In genomic region chr19:34825946-34826655, GRCm38 (mm10) we compare ENCODE assay signal across 8 mouse cellular contexts. TPM values are rescaled to one million over a fixed set of nuclear protein-coding genes. Genes with fewer than 3 reads are reported as not detected.
DNase-seq lines count a peak whose midpoint lies in the region; ATAC-seq and TF ChIP-seq lines count a peak whose summit lies in the region.

No protein-coding gene starts in this region.

- H3K9me3 ChIP-seq in intestine, embryonic 14.5 days (ENCODE audit: control insufficient read depth, low read length), result no peaks in the 10 kb centered on the region
- H3K9me3 ChIP-seq in intestine, embryonic 15.5 days, result no peaks in the 10 kb centered on the region
- no peaks in the 10 kb centered on the region for H3K9me3 ChIP-seq in embryonic facial prominence, embryonic 14.5 days (ENCODE audit: control insufficient read depth, low read length)
- no peaks in the 10 kb centered on the region for H3K9me3 ChIP-seq in lung, embryonic 14.5 days (ENCODE audit: low read depth, low read length)

- peak; percentile 65 for TF ChIP-seq CTCF in lung, embryonic 14.5 days (IDR thresholded peaks at IDR 0.05; ENCODE audit: low read depth)

- H3K9ac ChIP-seq in intestine, embryonic 14.5 days (ENCODE audit: low read length), result no peak overlapping the region
- no peak overlapping the region for H3K9ac ChIP-seq in intestine, embryonic 15.5 days
- no peak overlapping the region for H3K9ac ChIP-seq in embryonic facial prominence, embryonic 14.5 days (ENCODE audit: low read depth, low read length)
- no peak overlapping the region for H3K9ac ChIP-seq in lung, embryonic 14.5 days

- ATAC-seq in intestine, embryonic 14.5 days (replicated peaks; ENCODE audit: low FRiP score, low TSS enrichment, low read depth), result no peak
- ATAC-seq in intestine, embryonic 15.5 days, result no peak
- peak; percentile 61 for ATAC-seq in CD4-positive, CD25-positive, alpha-beta regulatory T cell, adult 4 months
- ATAC-seq in embryonic facial prominence, embryonic 14.5 days (ENCODE audit: low read depth), result peak; percentile 37; the same call in 1 of the 2 replicates
- ATAC-seq in lung, embryonic 14.5 days (ENCODE audit: insufficient read depth), result no peak; the same call in 1 of the 2 replicates

- H3K36me3 ChIP-seq in intestine, embryonic 14.5 days (ENCODE audit: control insufficient read depth, insufficient read depth, low read length), result peaks cover 2% of the 10 kb centered on the region; the same call in 1 of the 2 replicates
- no peaks in the 10 kb centered on the region for H3K36me3 ChIP-seq in intestine, embryonic 15.5 days
- H3K36me3 ChIP-seq in embryonic facial prominence, embryonic 14.5 days (ENCODE audit: control insufficient read depth, insufficient read depth, low read length), result 0 out of 2 replicates have a peak, but pooled peaks cover 3% of the 10 kb centered on the region
- H3K36me3 ChIP-seq in lung, embryonic 14.5 days (ENCODE audit: insufficient read depth), result peaks cover 9% of the 10 kb centered on the region; the same call in 1 of the 2 replicates
- no peaks in the 10 kb centered on the region for H3K36me3 ChIP-seq in splenic B cell, adult 2 months (ENCODE audit: control insufficient read depth, insufficient read depth, low read length, poor library complexity, severe bottlenecking)

- H3K4me2 ChIP-seq in intestine, embryonic 14.5 days (ENCODE audit: low read length), result no peak overlapping the region
- no peak overlapping the region for H3K4me2 ChIP-seq in intestine, embryonic 15.5 days (replicated peaks)
- no peak overlapping the region for H3K4me2 ChIP-seq in embryonic facial prominence, embryonic 14.5 days (ENCODE audit: low read depth, low read length)
- H3K4me2 ChIP-seq in lung, embryonic 14.5 days, result no peak overlapping the region

- peak; percentile 71 for DNase-seq in intestine, embryonic 14.5 days (ENCODE audit: low spot score)
- DNase-seq in adrenal gland, postnatal 36 days, result peak; percentile 40 to 63
- DNase-seq in embryonic facial prominence, embryonic 14.5 days (ENCODE audit: low spot score), result peak; percentile 55
- DNase-seq in kidney, adult 8-10 months, result peak; percentile 37 to 53
- DNase-seq in lung, embryonic 14.5 days, result peak; percentile 72
- peak; percentile 69 for DNase-seq in splenic B cell, adult 2 months (ENCODE audit: low read depth, low spot score)

- H3K27ac ChIP-seq in intestine, embryonic 14.5 days (ENCODE audit: low read depth), result no peak overlapping the region
- no peak overlapping the region for H3K27ac ChIP-seq in intestine, embryonic 15.5 days
- no peak overlapping the region for H3K27ac ChIP-seq in embryonic facial prominence, embryonic 14.5 days (replicated peaks; ENCODE audit: low read depth, low read length)
- no peak overlapping the region for H3K27ac ChIP-seq in lung, embryonic 14.5 days (ENCODE audit: low read depth)

- no peaks in the 10 kb centered on the region for H3K27me3 ChIP-seq in intestine, embryonic 14.5 days (replicated peaks; ENCODE audit: control insufficient read depth, insufficient read depth, low read length)
- no peaks in the 10 kb centered on the region for H3K27me3 ChIP-seq in intestine, embryonic 15.5 days (replicated peaks)
- no peaks in the 10 kb centered on the region for H3K27me3 ChIP-seq in embryonic facial prominence, embryonic 14.5 days (replicated peaks; ENCODE audit: control insufficient read depth, insufficient read depth, low read length)
- no peaks in the 10 kb centered on the region for H3K27me3 ChIP-seq in lung, embryonic 14.5 days (ENCODE audit: insufficient read depth, low read length)
- no peaks in the 10 kb centered on the region for H3K27me3 ChIP-seq in splenic B cell, adult 2 months (ENCODE audit: control insufficient read depth, insufficient read depth, low read length, poor library complexity, severe bottlenecking)

- no peaks in the 10 kb centered on the region for H3K4me1 ChIP-seq in intestine, embryonic 14.5 days (replicated peaks; ENCODE audit: control insufficient read depth, insufficient read depth, low read length)
- H3K4me1 ChIP-seq in intestine, embryonic 15.5 days (replicated peaks), result no peaks in the 10 kb centered on the region
- no peaks in the 10 kb centered on the region for H3K4me1 ChIP-seq in embryonic facial prominence, embryonic 14.5 days (ENCODE audit: control insufficient read depth, insufficient read depth, low read length)
- no peaks in the 10 kb centered on the region for H3K4me1 ChIP-seq in lung, embryonic 14.5 days (ENCODE audit: insufficient read depth)

- H3K4me3 ChIP-seq in intestine, embryonic 14.5 days (ENCODE audit: low read depth, low read length), result no peak overlapping the region
- H3K4me3 ChIP-seq in intestine, embryonic 15.5 days (replicated peaks), result no peak overlapping the region
- H3K4me3 ChIP-seq in embryonic facial prominence, embryonic 14.5 days (ENCODE audit: low read depth, low read length), result no peak overlapping the region
- no peak overlapping the region for H3K4me3 ChIP-seq in lung, embryonic 14.5 days (ENCODE audit: low read depth, low read length)

- 76% methylated on average over 13 of the region's 13 CpGs for WGBS in intestine, embryonic 14.5 days
- WGBS in intestine, embryonic 15.5 days, result 71% methylated on average over 13 of the region's 13 CpGs
- WGBS in embryonic facial prominence, embryonic 14.5 days, result 69% methylated on average over 13 of the region's 13 CpGs
- WGBS in lung, embryonic 14.5 days, result 69% methylated on average over 13 of the region's 13 CpGs

RNA-seq across cellular contexts. Expression of gene Pank1, which starts 53.2 kb away (rescaled TPM):
- polyA plus RNA-seq in intestine, embryonic 14.5 days (2014; fragmentation: Nextera tagmentation; extraction: Ambion mirVana), result 9.3 and 10.6 TPM in 2 replicates
- 9.0 and 9.2 TPM in 2 replicates for polyA plus RNA-seq in intestine, embryonic 15.5 days (2015; fragmentation: Nextera tagmentation; extraction: Ambion mirVana)
- polyA plus RNA-seq in CD4-positive, CD25-positive, alpha-beta regulatory T cell, adult 4 months (2017; shearing (Covaris generic)), result under 1 TPM; 0.42 to 0.57 TPM
- total RNA-seq in adrenal gland, postnatal 36 days (2021), result 10 to 100 TPM; 52.3 to 93.0 TPM
- polyA plus RNA-seq in embryonic facial prominence, embryonic 14.5 days (2014; fragmentation: Nextera tagmentation; extraction: Ambion mirVana), result 5.8 and 7.7 TPM in 2 replicates
- 10.0 and 10.3 TPM in 2 replicates for polyA plus RNA-seq in lung, embryonic 14.5 days (2014; fragmentation: Nextera tagmentation; extraction: Ambion mirVana)

Comparison
In these comparisons a context has a peak if more than half of its experiments do, and no peak if none do; other contexts are left out.
1. ATAC-seq: peak in CD4-positive, CD25-positive, alpha-beta regulatory T cell, adult 4 months (single experiment) and embryonic facial prominence, embryonic 14.5 days (single experiment); none in intestine, embryonic 14.5 days (single experiment), intestine, embryonic 15.5 days (single experiment) and lung, embryonic 14.5 days (single experiment).
2. Peak in every context shown above with its lines, with median percentiles within 50 percentile points of each other: DNase-seq.